Mouse (Mus musculus) intestine, postnatal 0 days (tissue): ENCODE measurements around the gene Ccdc80. TPM values are rescaled to one million over a fixed set of nuclear protein-coding genes. Genes with fewer than 3 reads are reported as not detected.

Experiments
- ATAC-seq: fragments of 200-750 bp; cut with Nextera tagmentation; 2 replicates; pipeline ENCODE4 v1.8.0; 2017; ENCODE audit warnings: mild to moderate bottlenecking, moderate TSS enrichment, moderate library complexity
- H3K27ac ChIP-seq: fragments of 300-500 bp; sonication (generic); 2 replicates; pipeline ENCODE4 v1.5.1; 2014; ENCODE audit warnings: mild to moderate bottlenecking, low read depth, low read length, moderate library complexity
- H3K27me3 ChIP-seq: fragments of 300-500 bp; sonication (generic); replicated peaks from 2 replicates; pipeline ENCODE4 v1.6.1; 2014; ENCODE audit warnings: low read length, mixed read lengths; ENCODE audit not compliant: control insufficient read depth, insufficient read depth
- H3K36me3 ChIP-seq: fragments of 300-500 bp; sonication (generic); 2 replicates; pipeline ENCODE4 v1.6.1; 2014; ENCODE audit warnings: mild to moderate bottlenecking, moderate library complexity; ENCODE audit not compliant: control insufficient read depth, insufficient read depth
- H3K4me1 ChIP-seq: fragments of 300-500 bp; sonication (generic); replicated peaks from 2 replicates; pipeline ENCODE4 v1.6.1; 2014; ENCODE audit warnings: antibody characterized with exemption, low read length, mixed read lengths; ENCODE audit not compliant: control insufficient read depth, insufficient read depth
- H3K4me2 ChIP-seq: fragments of 300-500 bp; sonication (generic); replicated peaks from 2 replicates; pipeline ENCODE4 v1.6.1; 2014; ENCODE audit warnings: low read depth, mild to moderate bottlenecking, moderate library complexity
- H3K4me3 ChIP-seq: fragments of 300-500 bp; sonication (generic); 2 replicates; pipeline ENCODE4 v1.5.1; 2014; ENCODE audit warnings: low read depth, low read length
- H3K9ac ChIP-seq: fragments of 300-500 bp; sonication (generic); 2 replicates; pipeline ENCODE4 v1.6.1; 2014; ENCODE audit warnings: mild to moderate bottlenecking, low read depth, low read length
- H3K9me3 ChIP-seq: fragments of 300-500 bp; sonication (generic); 2 replicates; pipeline ENCODE4 v1.6.1; 2016; ENCODE audit warnings: mixed run types; ENCODE audit not compliant: control insufficient read depth
- CTCF ChIP-seq: sonication (generic); IDR thresholded peaks from 2 replicates; pipeline ENCODE4 v1.5.1; 2016; ENCODE audit warnings: low read depth, mild to moderate bottlenecking, control low read depth, antibody characterized with exemption, moderate library complexity
- WGBS: fragments of 180-500 bp; shearing (Covaris S2); extraction: QIAGEN DNeasy Blood & Tissue Kit; methylation state at CpG from one replicate; pipeline ENCODE4 v1.1.7; 2014; 5-methylcytosine and 5-hydroxymethylcytosine counted together
- polyA plus RNA-seq: library from polyadenylated mRNA; unstranded; fragments of >200 nt; fragmentation: Nextera tagmentation; extraction: Ambion mirVana; gene quantifications from 2 replicates; pipeline ENCODE4 v1.2.1, GENCODE M21; 2015

Ccdc80 gene
- polyA plus RNA-seq, 1 experiment from 2014 or later = 37.2 TPM

GRCm38 (mm10) chr16:45104993-45105392 lies 11.8 kb downstream of the Ccdc80 start:
- ATAC-seq = no peak
- TF ChIP-seq CTCF = no peak
- Histone ChIP-seq H3K9me3 (no peaks in the 10 kb centered on the region), H3K36me3 (no peaks in the 10 kb centered on the region), H3K4me2 (no peak overlapping the region), H3K9ac (no peak overlapping the region), H3K27me3 (no peaks in the 10 kb centered on the region), H3K4me1 (no peaks in the 10 kb centered on the region), H3K27ac (no peak overlapping the region), H3K4me3 (no peak overlapping the region)
- WGBS = 56% methylated on average over 3 of the region's 3 CpGs

- 51% methylated on average over 5 of the region's 5 CpGs for WGBS
- Histone ChIP-seq H3K4me1 (no peaks in the 10 kb centered on the region), H3K4me3 (no peak overlapping the region), H3K27me3 (no peaks in the 10 kb centered on the region), H3K27ac (no peak overlapping the region), H3K4me2 (no peak overlapping the region), H3K9ac (no peak overlapping the region), H3K36me3 (no peaks in the 10 kb centered on the region), H3K9me3 (no peaks in the 10 kb centered on the region)
- no peak for ATAC-seq
- no peak for TF ChIP-seq CTCF
These were observed 15.1 kb downstream of the Ccdc80 start for GRCm38 (mm10) chr16:45108203-45108878.

GRCm38 (mm10) chr16:45110498-45110897 lies 17.3 kb downstream of the Ccdc80 start:
- Histone ChIP-seq H3K4me1 (no peaks in the 10 kb centered on the region), H3K9me3 (no peaks in the 10 kb centered on the region), H3K9ac (no peak overlapping the region), H3K27ac (no peak overlapping the region), H3K4me3 (no peak overlapping the region), H3K4me2 (no peak overlapping the region), H3K36me3 (no peaks in the 10 kb centered on the region), H3K27me3 (no peaks in the 10 kb centered on the region)
- peak; percentile 53 for ATAC-seq
- no peak for TF ChIP-seq CTCF
- 14% methylated on average over 4 of the region's 4 CpGs for WGBS

- Histone ChIP-seq H3K4me2 (no peak overlapping the region), H3K4me3 (no peak overlapping the region), H3K9me3 (no peaks in the 10 kb centered on the region), H3K36me3 (no peaks in the 10 kb centered on the region), H3K27me3 (no peaks in the 10 kb centered on the region), H3K4me1 (no peaks in the 10 kb centered on the region), H3K9ac (no peak overlapping the region), H3K27ac (no peak overlapping the region)
- WGBS = 94% methylated on average over 3 of the region's 3 CpGs
- no peak for ATAC-seq
- no peak for TF ChIP-seq CTCF
These were observed 24.0 kb downstream of the Ccdc80 start for GRCm38 (mm10) chr16:45117200-45117599.

GRCm38 (mm10) chr16:45118760-45119159 lies 25.6 kb downstream of the Ccdc80 start:
- Histone ChIP-seq H3K4me1 (no peaks in the 10 kb centered on the region), H3K9ac (no peak overlapping the region), H3K4me2 (no peak overlapping the region), H3K9me3 (no peaks in the 10 kb centered on the region), H3K27me3 (no peaks in the 10 kb centered on the region), H3K27ac (no peak overlapping the region), H3K4me3 (no peak overlapping the region), H3K36me3 (no peaks in the 10 kb centered on the region)
- no peak for ATAC-seq
- WGBS = 57% methylated on average over 3 of the region's 3 CpGs
- no peak for TF ChIP-seq CTCF

GRCm38 (mm10) chr16:45120844-45121425 lies 27.7 kb downstream of the Ccdc80 start:
- Histone ChIP-seq H3K9ac (no peak overlapping the region), H3K27ac (no peak overlapping the region), H3K4me2 (no peak overlapping the region), H3K36me3 (no peaks in the 10 kb centered on the region), H3K27me3 (no peaks in the 10 kb centered on the region), H3K4me1 (no peaks in the 10 kb centered on the region), H3K4me3 (no peak overlapping the region), H3K9me3 (no peaks in the 10 kb centered on the region)
- WGBS = 61% methylated on average over 5 of the region's 5 CpGs
- TF ChIP-seq CTCF = no peak
- no peak for ATAC-seq
